Mouse (Mus musculus): ENCODE data around the gene Ciapin1.
A peak's percentile ranks its signal among the peaks of the same experiment; 100 is the strongest.

Gene Ciapin1

DNA sequence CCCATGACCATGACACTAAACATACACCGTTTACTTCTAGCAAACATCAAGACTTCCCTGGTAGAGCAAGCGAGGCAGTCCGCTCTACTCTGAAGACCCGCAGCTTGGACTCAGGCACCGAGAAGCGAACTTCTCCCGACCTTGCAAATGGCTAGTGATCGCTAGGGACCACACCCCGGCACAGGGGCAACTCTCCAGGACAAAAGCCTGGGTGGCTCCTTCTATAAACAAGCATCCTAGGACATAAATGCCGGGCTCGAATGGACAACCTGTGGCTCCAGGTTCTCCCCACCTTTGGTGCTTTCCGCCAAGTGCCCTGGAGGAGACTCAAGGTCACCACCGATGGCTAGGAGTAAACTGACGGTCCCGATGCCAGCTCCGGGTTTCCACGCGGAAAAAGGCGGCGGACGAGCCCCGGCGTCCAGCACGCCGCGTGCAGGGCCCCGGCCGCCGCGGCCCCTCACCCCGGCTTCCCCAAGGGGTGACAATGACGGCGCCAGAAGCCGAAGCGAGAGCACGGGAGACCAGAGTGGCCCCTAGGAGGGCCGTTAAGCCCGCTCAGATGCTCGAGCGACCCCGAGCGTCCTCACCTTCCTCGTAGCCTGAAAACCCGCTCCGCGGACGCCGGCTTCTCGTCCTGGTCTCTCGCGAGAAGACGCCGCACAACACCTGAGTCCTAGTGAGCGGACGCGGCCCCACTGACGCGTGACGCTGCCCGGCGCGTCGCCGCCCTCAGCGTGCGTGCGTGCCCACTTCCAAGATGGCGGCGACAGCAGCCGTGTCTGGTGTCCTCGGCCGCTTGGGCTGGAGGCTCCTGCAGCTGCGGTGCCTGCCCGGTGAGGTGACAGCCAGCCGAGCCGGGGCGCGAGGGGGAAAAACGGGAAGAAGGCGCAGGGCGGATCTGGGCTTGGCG, at the start of gene Ciapin1, which contains the start of gene Coq9:
Ciapin1 (minus strand) TSS at position 697 of the 913 bp plus-strand sequence.
Coq9 (plus strand) TSS at position 660 of the 913 bp plus-strand sequence.
- DNase-seq (ENCODE audit: extremely low spot score) = peak; percentile 92

DNA sequence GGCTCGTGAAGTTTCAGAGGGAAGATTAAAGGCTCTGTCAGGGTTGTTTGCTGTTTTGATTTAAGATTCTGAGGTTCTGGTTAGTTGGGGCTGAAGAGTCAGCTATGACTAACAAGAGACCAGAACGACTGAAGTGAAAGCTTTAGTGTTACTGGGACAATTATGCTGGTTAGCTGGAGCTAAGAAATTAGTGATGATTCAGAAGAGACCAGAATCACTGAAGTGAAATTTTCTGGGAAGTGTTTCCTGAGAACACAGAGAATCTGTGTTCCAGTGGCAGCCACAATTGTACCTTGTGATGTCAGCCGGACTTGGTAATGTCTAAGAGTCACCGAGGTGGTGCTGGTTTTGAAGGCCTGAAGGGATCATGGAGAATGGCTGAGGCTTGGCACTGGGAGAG, 42.6 kb upstream of the Ciapin1 start:
- DNase-seq (ENCODE audit: extremely low spot score) = no peak

DNA sequence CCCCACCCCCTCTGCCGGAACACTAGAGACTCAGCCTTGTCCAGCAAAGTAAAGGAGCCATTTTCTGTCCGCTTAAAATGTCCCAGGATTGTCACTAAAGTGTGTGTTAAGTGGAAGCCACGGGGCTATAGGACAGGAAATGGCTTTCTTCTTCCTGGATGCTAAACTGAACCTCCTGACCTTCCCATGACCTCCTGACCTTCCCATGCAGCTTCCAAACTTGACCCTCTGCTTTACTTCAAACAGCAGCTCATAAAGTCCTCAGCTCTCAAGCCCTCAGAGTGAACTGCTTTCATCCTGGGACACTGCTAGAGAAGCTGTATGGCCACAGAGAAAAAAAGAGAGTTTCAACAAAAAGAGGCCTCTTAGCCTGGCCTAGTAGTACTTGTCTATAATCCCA, 38.7 kb upstream of the Ciapin1 start:
- no peak for DNase-seq (ENCODE audit: extremely low spot score)

DNA sequence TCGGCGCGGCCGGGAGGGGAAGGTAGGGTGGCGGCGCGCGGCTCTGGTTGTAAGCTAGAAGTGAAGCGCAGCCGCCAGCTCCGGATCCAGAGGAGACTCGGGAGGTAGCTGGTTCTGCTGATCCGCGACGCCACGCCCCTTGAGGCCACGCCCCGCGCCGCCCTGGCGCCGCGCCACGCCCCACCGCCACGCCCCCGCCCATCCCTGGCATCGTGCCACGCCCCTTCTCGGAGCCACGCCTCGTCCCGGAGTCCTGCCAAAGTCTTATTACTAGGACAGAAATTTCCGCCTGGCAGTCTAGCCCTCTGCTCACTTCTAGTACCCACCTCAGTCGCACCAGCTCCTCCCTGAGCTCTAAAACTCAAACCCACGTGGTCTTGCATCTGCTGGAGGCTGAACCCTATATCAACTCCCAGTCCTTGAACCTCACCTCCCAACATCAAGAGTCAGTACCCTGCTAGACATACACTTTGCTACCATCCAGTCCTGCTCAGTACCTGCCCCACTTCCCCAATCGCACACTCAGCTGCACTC, 38.1 kb upstream of the Ciapin1 start, which contains the start of gene Dok4:
Dok4 (minus strand) TSS at position 134 of the 534 bp plus-strand sequence.
- DNase-seq (ENCODE audit: extremely low spot score) = peak; percentile 96

DNA sequence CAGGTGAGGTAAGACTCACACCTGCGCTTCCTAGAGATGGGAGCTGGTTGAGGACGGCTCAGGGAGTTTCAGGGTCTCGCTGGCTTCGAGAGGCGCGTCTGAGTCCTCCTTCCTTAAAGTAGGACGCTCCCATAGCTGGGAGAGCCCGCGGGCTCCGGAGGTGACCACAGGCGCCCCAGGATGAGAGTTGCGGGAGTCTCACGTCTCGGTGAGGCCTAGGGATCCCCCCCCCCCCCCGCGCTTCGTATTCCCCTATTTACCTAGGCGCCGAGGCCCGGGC, 37.7 kb upstream of the Ciapin1 start:
- DNase-seq (ENCODE audit: extremely low spot score) = no peak

DNA sequence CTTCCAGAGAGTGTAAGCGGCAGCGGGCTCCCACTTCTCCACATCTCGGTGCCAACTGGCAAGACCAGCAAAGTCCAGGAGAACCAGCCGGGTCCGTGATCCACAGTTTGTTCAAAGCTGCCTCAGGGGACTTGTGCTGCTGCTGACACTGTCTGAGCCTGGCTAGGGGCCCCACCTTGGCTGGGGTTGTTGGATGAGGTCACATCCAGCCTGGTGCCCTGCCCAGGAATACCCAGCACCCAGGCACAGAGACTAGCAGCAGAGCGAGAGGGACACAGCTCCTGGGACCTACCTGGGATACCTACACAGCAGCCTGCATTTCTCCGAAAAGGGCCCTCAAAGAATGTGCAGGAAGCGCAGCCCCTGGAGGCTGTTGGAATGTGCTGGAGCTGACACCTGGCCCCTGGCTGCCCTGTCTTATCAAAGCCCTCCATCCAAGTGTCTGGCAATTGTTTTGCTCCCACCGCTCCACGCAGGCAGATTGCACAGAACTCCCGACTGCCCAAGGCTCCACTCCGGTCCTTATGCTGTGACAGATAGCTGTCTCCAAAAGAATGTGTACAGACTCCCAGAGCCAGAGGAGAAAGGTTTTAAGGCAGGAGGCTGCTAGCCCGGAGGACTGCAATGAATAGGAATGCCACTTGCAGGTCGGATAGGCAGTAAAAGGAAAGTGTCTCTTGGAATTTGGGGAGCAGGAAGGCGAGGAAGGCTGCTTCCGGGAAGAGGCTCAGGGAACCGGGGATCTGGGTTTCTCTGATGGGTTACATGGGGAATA, 37.1 kb upstream of the Ciapin1 start:
- DNase-seq (ENCODE audit: extremely low spot score) = no peak

DNA sequence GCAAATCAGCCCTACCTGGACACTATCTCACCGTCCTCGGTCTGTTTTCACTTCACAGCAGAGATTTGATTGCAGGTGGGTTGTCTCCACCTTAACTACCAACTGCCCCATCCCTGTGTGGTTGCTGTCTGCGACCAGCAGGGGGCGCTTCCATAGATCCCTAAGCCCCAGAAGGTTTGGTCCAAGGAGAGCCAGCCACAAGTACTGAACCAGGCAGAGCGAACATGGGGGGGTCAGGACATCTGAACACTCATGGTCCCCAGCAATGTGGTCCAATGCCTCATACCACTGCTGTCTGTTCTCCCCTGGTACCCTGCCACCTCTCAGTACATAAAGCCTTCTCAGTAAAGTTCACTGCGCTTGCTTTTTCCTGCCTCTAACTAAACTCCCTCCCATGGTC, 36.2 kb upstream of the Ciapin1 start:
- peak; percentile 62 for DNase-seq (ENCODE audit: extremely low spot score)

DNA sequence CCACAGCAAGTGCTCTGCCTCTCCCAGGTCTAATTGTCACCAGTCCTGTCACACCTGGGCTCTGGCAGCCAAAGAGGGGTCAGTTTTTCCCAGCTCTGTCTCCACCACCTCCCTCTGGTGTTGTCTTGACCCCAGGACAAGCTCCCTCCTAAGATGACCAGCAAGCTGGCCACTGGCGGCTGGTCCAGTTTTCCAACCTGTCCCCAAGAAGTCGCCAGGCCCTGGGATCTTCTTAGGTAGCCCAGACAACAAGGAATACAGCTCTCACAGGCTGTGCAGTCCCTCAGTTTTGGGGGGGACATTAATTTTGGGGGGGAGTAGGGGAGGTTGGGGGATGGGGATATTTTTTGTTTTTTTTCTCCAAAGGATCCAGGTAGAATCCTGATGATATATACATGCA, 34.4 kb upstream of the Ciapin1 start:
- no peak for DNase-seq (ENCODE audit: extremely low spot score)

DNA sequence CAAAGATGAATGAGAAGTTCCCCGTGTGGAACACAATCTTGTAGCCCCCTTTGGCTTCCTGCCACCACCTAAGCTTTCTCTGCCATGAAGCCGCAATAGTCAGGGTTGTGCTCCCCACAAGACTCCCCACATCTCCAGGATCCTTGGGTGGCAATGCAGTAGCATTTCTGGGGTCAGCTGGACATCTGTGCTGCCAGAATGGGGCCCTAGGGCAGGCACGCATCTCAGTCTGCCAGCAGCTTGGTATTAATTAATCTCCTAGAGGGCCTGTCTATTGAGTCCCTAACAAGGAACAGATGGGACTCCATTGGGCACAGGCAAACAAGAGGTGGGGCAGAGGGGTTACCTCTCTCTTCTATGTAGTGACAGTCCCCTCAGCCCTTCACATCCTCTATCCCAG, 34.0 kb upstream of the Ciapin1 start:
- no peak for DNase-seq (ENCODE audit: extremely low spot score)

DNA sequence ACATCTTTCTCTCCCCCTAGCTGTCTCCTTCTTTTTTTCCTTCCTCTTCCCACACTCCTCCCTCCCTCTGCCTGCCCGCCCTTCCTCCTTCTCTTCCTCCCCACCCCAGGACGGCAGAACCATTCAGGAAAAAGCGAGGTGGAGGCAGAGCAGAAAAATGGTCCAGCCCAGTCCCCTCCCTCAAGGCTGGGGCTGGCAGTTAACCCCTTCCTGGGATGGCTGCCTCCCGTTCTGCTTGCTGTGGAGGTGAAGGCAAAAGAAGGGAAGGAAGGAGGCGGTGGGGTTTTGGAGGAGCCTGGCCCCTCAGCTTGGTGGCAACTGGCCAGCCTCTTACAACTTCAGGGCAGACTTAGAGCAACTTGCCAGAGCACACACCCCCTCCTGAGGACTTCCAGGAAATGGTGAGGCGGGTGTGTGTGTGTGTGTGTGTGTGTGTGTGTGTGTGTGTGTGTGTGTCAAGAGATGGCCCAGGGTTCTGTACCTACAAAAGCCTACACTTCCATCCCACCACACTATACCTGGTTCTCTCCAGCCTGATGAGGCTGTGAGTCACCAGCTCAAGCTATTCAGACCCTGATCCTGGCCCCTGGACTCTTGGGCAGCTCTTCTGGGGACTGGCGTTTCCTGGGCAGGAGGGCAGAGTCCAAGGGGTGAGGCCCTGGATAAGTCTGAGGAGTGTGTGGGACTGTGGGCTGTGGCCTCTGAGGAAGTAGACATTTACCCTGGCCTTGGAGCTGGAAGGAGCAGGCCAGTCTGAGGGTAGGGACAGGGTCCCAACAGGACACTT, 33.1 kb upstream of the Ciapin1 start:
- peak; percentile 66 for DNase-seq (ENCODE audit: extremely low spot score)

DNA sequence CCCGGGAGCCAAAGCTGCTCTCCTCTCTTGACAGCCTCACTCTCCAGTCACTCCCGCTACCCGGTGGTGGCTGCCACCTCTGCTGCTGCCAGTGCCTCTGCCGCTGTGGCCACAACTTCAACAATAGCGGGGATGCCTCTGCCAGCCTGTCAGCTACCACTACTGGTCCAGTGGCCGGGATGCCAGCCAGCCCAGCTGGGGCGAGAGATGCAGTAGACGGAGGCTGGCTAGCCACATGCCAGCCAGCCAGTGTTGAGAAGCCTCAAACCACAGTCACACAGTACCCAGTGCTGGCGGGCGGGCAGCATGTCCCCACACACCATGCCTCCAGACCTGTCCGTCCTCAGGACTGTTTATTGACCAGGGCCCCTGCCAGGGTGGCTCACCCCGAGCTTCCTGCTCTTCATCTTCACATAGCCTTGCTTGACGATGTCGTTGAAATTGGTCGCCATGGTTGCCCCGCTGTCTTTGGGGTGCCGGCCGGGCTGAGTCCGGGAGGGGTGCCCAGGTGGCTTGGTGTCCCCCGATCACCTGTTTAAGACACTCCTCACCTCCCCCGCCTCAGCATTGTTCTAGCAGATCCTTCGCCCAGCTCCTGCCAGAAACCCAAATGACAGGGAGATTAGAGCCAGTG, 32.4 kb upstream of the Ciapin1 start:
- no peak for DNase-seq (ENCODE audit: extremely low spot score)

DNA sequence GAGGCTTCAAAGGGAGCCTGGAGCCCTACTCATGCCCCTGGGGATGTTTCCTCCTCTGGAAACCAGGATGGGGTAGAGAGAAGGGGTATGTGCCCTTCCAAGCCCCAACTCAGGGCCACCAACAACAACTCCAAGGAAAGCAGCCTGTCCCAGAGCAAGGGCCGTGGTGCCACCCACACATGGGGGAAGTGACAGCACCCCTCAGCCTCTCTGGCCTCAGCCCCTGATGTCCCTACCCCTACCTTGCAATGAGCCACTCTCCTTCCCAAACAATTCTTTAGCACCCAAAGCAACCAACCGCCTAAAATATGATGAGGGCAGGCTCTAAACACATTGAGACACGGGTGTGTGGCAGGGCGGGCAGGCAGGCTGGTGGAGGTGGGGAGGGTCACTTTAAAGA, 31.8 kb upstream of the Ciapin1 start:
- no peak for DNase-seq (ENCODE audit: extremely low spot score)

DNA sequence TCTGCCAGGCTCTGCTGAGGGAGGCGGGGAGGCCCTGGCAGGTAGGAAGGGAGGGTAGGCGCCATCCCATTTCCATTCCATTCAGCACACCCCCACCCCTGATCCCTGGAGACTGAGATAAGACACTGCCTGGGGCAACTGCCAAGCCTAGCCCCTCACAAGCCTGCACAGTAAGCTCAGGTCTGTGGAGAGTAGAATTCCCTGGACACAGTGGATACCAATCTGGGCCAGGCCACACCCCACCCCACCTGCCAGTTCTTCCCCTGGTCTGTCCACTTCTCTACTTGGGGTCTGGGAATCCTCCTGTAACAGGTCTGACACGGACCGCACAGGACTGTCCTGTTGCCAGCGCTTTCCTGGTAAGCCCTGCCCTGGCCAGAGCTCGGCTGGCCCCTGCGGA, 31.0 kb upstream of the Ciapin1 start:
- DNase-seq (ENCODE audit: extremely low spot score) = no peak

DNA sequence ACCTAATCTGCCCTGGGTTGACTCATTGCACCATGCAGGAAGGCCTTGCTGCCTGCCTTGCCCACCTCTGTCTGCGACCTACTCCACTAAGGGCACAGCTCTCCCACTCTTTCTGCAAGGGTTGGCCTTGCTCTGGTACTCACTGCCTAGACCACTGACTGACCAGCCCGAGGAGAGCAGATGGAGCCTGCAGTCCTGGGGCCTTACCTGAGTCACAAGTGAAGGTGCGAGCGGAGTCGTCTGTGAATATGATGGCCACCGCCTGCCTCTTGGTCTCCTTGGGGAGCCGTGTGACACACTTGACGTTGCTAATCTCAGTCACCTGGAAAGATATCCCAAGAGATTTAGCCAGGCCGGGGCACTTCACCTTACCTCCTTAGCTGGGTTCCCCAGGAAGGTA, 28.8 kb upstream of the Ciapin1 start:
- DNase-seq (ENCODE audit: extremely low spot score) = no peak

DNA sequence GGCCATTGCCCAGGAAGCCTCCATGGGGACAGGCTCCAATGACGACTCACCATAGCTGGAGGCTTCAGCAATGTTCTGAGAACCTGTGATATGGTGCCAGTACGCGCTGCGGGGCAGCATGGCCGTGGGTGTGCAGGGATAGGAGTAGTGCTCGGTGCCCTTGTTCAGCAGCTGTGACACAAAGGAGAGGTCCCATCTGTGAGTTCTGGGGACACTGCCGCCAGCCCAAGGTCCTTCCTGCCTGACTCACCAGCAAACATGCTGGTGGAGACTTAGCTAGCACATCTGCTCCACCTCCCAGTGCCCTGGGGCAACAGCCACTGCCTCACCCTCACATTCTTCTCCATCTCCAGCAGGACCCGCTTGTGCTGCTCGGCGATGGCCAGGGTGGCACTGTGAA, 27.1 kb upstream of the Ciapin1 start:
- no peak for DNase-seq (ENCODE audit: extremely low spot score)

DNA sequence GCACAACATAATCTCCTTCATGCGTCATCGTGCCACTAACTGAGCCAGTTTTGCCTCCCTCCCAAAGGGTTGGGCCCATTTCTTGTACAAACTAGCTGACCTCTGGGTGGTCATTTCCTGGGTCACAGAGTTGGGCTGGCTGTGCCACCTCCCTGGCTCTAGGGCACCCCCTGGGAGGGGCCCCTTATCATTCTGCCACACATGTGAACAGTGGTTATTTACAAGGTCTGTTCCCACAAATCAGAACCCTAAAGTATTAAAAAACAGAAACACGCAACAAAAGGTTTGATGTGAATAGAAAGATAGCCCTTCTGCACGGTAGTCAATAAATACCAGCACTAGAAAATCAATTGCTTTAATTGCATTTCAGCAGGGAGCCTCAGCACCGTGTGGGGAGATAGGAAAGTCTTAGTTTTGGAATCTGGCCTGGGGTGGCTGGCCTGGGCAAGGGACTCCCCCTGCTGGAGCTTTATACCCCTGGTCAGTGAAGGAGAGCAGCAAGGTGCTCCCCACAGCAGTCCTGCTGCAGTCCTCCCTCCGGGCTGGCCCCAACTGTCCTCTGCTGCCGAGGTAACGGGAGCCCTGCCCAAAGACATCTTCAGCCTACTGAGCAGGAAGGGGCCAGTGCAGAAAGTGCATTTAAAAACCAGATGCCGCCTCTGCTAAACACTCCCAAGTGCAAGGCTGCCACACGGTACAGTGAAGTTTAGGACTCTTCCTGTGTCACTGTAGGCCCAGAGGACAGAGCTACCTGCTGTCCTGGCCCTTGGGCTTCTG, 25.9 kb upstream of the Ciapin1 start:
- DNase-seq (ENCODE audit: extremely low spot score) = no peak

DNA sequence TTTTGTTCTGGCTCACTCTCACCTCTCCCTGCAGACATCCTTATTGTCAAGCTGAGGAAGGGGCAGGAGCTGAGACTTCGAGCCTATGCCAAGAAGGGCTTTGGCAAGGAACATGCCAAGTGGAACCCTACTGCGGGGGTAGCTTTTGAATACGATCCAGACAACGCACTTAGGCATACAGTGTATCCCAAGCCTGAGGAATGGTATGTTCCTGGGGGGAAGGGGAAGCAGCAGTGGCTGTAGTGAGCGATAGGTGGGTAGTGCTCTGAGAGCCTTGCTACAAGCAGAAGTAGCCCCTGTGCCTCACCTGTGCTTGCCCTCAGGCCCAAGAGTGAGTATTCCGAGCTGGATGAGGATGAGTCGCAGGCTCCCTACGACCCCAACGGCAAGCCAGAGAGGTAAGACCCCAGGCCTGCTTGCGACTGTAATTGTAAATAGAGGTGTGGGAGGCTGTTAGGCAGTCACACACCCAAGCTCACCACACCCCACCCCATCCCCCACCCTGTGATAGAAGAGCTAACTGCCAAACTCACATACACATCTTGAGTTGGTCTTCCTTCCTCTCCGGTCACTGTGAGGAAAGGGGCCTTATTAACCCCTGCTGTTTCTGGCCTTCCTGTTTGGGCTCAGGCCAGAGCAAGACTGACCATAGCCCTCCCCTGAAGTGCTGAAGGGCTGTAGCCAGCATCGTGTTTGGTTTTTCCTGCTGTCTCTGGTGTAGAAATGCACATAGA, 24.5 kb upstream of the Ciapin1 start:
- DNase-seq (ENCODE audit: extremely low spot score) = no peak

DNA sequence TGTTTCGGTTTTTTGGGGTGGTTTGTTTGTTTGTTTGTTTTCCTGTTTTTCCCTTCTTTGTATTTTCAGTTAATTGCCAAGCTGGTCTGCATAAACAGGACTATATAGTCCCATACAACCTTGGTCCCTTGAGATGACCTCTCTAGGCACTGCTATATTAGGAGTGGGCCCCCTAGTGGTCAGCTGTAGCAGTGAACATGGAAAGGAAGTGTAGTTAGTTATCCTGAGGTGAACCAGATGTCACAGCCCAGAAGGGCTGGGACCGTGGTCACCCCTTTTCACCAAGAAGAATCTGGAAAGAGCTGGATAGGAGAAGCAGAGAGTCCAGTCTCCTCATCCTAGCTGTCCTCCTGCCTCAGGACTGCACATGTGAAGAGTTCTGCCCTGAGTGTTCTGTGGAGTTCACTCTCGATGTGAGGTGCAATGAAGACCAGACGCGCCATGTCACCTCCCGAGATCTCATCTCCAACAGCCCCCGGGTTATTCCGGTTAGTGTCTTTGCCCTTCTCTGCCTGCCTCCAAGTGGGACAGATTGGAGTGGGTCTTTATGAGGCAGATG, 23.3 kb upstream of the Ciapin1 start:
- DNase-seq (ENCODE audit: extremely low spot score) = peak; percentile 56

DNA sequence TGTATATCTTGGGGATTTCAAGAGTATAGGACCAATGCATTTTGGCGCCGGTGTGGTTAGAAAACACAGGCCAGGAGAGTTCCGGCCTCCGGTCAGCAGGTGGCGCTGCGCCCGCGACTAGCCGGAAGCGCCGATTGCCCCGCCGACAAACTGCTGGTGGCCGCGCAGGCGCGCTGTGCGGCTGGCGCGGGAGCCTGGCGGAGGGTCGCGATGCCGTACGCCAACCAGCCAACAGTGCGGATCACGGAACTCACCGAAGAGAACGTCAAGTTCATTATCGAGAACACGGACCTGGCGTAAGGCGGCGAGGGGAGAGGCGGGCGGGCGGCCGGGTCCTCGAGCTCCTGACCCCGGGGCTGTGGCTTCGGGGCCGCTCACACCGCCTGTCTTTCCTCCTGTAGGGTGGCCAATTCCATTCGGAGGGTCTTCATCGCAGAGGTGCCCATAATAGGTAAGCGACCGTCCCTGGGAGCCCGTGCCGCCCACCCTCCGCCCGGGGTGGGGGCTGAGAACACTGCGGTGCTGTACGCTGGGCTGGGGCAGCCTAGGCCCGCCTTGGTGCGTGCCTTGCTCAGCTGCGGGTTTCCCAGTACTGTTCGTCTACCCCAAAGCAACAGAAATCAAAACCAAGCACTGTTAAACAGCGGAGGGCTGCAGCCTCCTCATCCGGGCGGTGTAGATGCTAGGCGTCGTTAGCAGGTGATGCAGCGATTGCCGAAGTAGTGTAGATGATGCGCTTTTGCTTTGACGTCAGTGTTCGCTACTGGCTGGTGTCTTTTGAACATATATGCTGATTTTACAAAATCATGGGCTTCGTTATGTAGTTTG, 19.4 kb upstream of the Ciapin1 start, which contains the start of gene Polr2c:
Polr2c (plus strand) TSS at position 105 of the 828 bp plus-strand sequence.
- DNase-seq (ENCODE audit: extremely low spot score) = peak; percentile 92
